Mouse (Mus musculus) testis, adult 2 months (tissue): ENCODE results near the gene Atg9b. TPM values are rescaled to one million over a fixed set of nuclear protein-coding genes. Genes with fewer than 3 reads are reported as not detected.

ENCODE experiments used
- H3K27ac ChIP-seq: fragments of 200-500 bp; 2 replicates; pipeline ENCODE4 v1.5.1; 2012; ENCODE audit warnings: low read depth, low read length; ENCODE audit not compliant: control insufficient read depth, insufficient read depth
- H3K27me3 ChIP-seq: fragments of 200-500 bp; 2 replicates; pipeline ENCODE4 v1.6.1; 2012; ENCODE audit warnings: mild to moderate bottlenecking, low read length, moderate library complexity; ENCODE audit not compliant: control insufficient read depth, insufficient read depth
- H3K36me3 ChIP-seq: fragments of 200-500 bp; 2 replicates; pipeline ENCODE4 v1.6.1; 2012; ENCODE audit warnings: mild to moderate bottlenecking, low read length; ENCODE audit not compliant: control insufficient read depth, insufficient read depth
- H3K4me1 ChIP-seq: fragments of 200-500 bp; 2 replicates; pipeline ENCODE4 v1.6.1; 2012; ENCODE audit warnings: low read length; ENCODE audit not compliant: control insufficient read depth, insufficient read depth
- H3K4me3 ChIP-seq: fragments of 200-500 bp; 2 replicates; pipeline ENCODE4 v1.5.1; 2012; ENCODE audit warnings: low read depth, mild to moderate bottlenecking, low read length, moderate library complexity, mixed read lengths; ENCODE audit not compliant: control insufficient read depth
- CTCF ChIP-seq: fragments of 200-500 bp; IDR thresholded peaks from 2 replicates; pipeline ENCODE4 v1.5.1; 2012; ENCODE audit warnings: low read depth, mild to moderate bottlenecking, inconsistent platforms, low read length, moderate library complexity; ENCODE audit not compliant: control insufficient read depth, insufficient read depth, insufficient replicate concordance
- POLR2A ChIP-seq: fragments of 200-500 bp; IDR thresholded peaks from 2 replicates; pipeline ENCODE4 v1.6.1; 2012; ENCODE audit warnings: low read depth, mild to moderate bottlenecking, inconsistent platforms, low read length, moderate library complexity; ENCODE audit not compliant: control insufficient read depth
- polyA plus RNA-seq: library from polyadenylated mRNA; depleted of rRNA; stranded (reverse); fragments of >200 nt; gene quantifications from 2 replicates; pipeline ENCODE4 v1.2.3, GENCODE M21; 2012

The Atg9b gene
- polyA plus RNA-seq, 1 experiment, result 1.3 TPM

GRCm38 (mm10) chr5:24416222-24416736 is 24.3 kb upstream of the Atg9b start:
- no peak overlapping the region for H3K27ac ChIP-seq
- H3K4me3 ChIP-seq, result no peak overlapping the region
- no peaks in the 10 kb centered on the region for H3K27me3 ChIP-seq
- no peaks in the 10 kb centered on the region for H3K36me3 ChIP-seq
- TF ChIP-seq CTCF (peak; percentile 21; the same call in 1 of the 2 replicates), POLR2A (peak; percentile 18; the same call in 1 of the 2 replicates)
- H3K4me1 ChIP-seq, result 0 out of 2 replicates have a peak, but pooled peaks cover 2% of the 10 kb centered on the region

- TF ChIP-seq CTCF (no peak), POLR2A (0 out of 2 replicates have a peak, but pooled peaks have one; percentile 20)
- Histone ChIP-seq H3K27ac (no peak overlapping the region), H3K27me3 (no peaks in the 10 kb centered on the region), H3K4me1 (0 out of 2 replicates have a peak, but pooled peaks cover 2% of the 10 kb centered on the region), H3K36me3 (no peaks in the 10 kb centered on the region; the same call in 1 of the 2 replicates), H3K4me3 (no peak overlapping the region)
Observed at GRCm38 (mm10) chr5:24413938-24414337, 22.0 kb upstream of the Atg9b start.

GRCm38 (mm10) chr5:24413042-24413693 is 21.2 kb upstream of the Atg9b start, which contains the start of gene Asic3:
Gene Asic3, plus strand, starts transcription at chr5:24413392.
- Histone ChIP-seq H3K36me3 (no peaks in the 10 kb centered on the region; the same call in 1 of the 2 replicates), H3K27ac (no peak within 1 kb of the TSS), H3K4me1 (0 out of 2 replicates have a peak, but pooled peaks cover 2% of the 10 kb centered on the region), H3K4me3 (no peak within 1 kb of the TSS), H3K27me3 (no peaks in the 10 kb centered on the region)
- TF ChIP-seq POLR2A (no peak), CTCF (no peak)

GRCm38 (mm10) chr5:24412063-24412462 is 20.1 kb upstream of the Atg9b start:
- H3K27ac ChIP-seq, result no peak overlapping the region
- no peak overlapping the region for H3K4me3 ChIP-seq
- no peaks in the 10 kb centered on the region for H3K27me3 ChIP-seq
- H3K36me3 ChIP-seq, result no peaks in the 10 kb centered on the region; the same call in 1 of the 2 replicates
- no peak for TF ChIP-seq CTCF
- TF ChIP-seq POLR2A, result no peak
- 0 out of 2 replicates have a peak, but pooled peaks cover 2% of the 10 kb centered on the region for H3K4me1 ChIP-seq

GRCm38 (mm10) chr5:24409466-24409865 is 17.5 kb upstream of the Atg9b start:
- H3K4me1 ChIP-seq, result 0 out of 2 replicates have a peak, but pooled peaks cover 2% of the 10 kb centered on the region
- TF ChIP-seq CTCF, result no peak
- no peak for TF ChIP-seq POLR2A
- H3K36me3 ChIP-seq, result no peaks in the 10 kb centered on the region; the same call in 1 of the 2 replicates
- no peak overlapping the region for H3K4me3 ChIP-seq
- no peaks in the 10 kb centered on the region for H3K27me3 ChIP-seq
- H3K27ac ChIP-seq, result no peak overlapping the region

GRCm38 (mm10) chr5:24408651-24409050 is 16.7 kb upstream of the Atg9b start:
- Histone ChIP-seq H3K36me3 (no peaks in the 10 kb centered on the region; the same call in 1 of the 2 replicates), H3K4me3 (no peak overlapping the region), H3K4me1 (0 out of 2 replicates have a peak, but pooled peaks cover 2% of the 10 kb centered on the region), H3K27ac (no peak overlapping the region), H3K27me3 (no peaks in the 10 kb centered on the region)
- TF ChIP-seq POLR2A (no peak), CTCF (no peak)

GRCm38 (mm10) chr5:24405389-24405876 is 13.5 kb upstream of the Atg9b start:
- no peaks in the 10 kb centered on the region for H3K4me1 ChIP-seq
- no peaks in the 10 kb centered on the region; the same call in none of the 2 replicates for H3K36me3 ChIP-seq
- TF ChIP-seq POLR2A (no peak), CTCF (no peak)
- no peak overlapping the region for H3K4me3 ChIP-seq
- H3K27ac ChIP-seq, result no peak overlapping the region
- H3K27me3 ChIP-seq, result no peaks in the 10 kb centered on the region
